Mouse (Mus musculus) midbrain, embryonic 14.5 days (tissue): ENCODE measurements around the gene Smarca5. TPM values are rescaled to one million over a fixed set of nuclear protein-coding genes. Genes with fewer than 3 reads are reported as not detected.

ENCODE experiments used
- polyA plus RNA-seq: library from polyadenylated mRNA; unstranded; fragments of >200 nt; fragmentation: Nextera tagmentation; extraction: Ambion mirVana; gene quantifications from 2 replicates; pipeline ENCODE4 v1.2.1, GENCODE M21; 2014

Smarca5 gene
- polyA plus RNA-seq, 1 experiment from 2014 or later: 75.4 TPM

Other genes starting within 250 kb of the Smarca5 start
- gene Gypa, start 245.7 kb downstream of the Smarca5 start, polyA plus RNA-seq: 1.4 and 2.7 TPM in 2 replicates
- gene Frem3, start 128.4 kb downstream of the Smarca5 start, polyA plus RNA-seq: 0.11 TPM in 1 of 2 replicates, not detected in the other
- gene Gab1, start 141.0 kb upstream of the Smarca5 start, polyA plus RNA-seq: 7.5 and 13.0 TPM in 2 replicates